Mouse (Mus musculus): ENCODE measurements around the gene Snx18. TPM values are rescaled to one million over a fixed set of nuclear protein-coding genes. Genes with fewer than 3 reads are reported as not detected.

Gene Snx18
- polyA plus RNA-seq, 1 experiment = 42.4 TPM

- Histone ChIP-seq H3K27me3 (ENCODE audit: control insufficient read depth, insufficient read depth, low read length, poor library complexity, severe bottlenecking) (no peaks in the 10 kb centered on the region), H3K4me3 (ENCODE audit: low read depth, low read length) (no peak overlapping the region), H3K4me1 (ENCODE audit: control insufficient read depth, insufficient read depth, low read length) (peaks cover 1% of the 10 kb centered on the region), H3K27ac (ENCODE audit: insufficient read depth, low read length) (no peak overlapping the region), H3K9ac (ENCODE audit: low read depth, poor library complexity, severe bottlenecking) (no peak overlapping the region), H3K9me3 (replicated peaks; ENCODE audit: control insufficient read depth, insufficient read depth, low read length, poor library complexity, severe bottlenecking) (peaks cover 5% of the 10 kb centered on the region), H3K36me3 (ENCODE audit: control insufficient read depth, insufficient read depth, low read length, poor library complexity, severe bottlenecking) (no peaks in the 10 kb centered on the region)
- TF ChIP-seq POLR2A (IDR thresholded peaks at IDR 0.05; ENCODE audit: insufficient read depth, low read length) = no peak
- no peak for TF ChIP-seq CTCF (IDR thresholded peaks at IDR 0.05; ENCODE audit: low read depth, low read length)
- TF ChIP-seq EP300 (IDR thresholded peaks at IDR 0.05; ENCODE audit: insufficient read depth, low read depth, low read length) = no peak
These were observed 61.8 kb downstream of the Snx18 start for GRCm38 (mm10) chr13:113556538-113556937.

DNA sequence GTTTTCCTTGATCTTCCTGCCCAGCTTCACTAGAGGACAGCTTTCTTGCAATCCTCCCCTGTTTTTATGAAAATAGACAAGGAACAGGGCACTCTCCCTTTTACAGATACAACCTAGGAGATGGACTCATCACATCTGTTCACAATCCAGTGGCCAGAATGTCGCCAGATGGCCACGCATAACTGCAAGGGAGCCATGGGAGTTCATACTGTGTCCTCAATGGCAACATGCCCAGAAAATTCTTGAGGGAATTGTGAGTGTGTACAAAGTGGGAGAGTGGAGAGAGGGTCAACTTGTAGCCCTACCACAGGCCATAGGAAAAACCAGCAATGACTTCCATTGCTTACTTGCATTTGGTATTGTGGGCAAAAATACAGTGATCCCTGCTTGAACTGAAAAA, 63.1 kb downstream of the Snx18 start:
- no peak overlapping the region for H3K27ac ChIP-seq (ENCODE audit: insufficient read depth, low read length)
- no peak overlapping the region for H3K4me3 ChIP-seq (ENCODE audit: low read depth, low read length)
- H3K9ac ChIP-seq (ENCODE audit: low read depth, poor library complexity, severe bottlenecking) = no peak overlapping the region
- H3K27me3 ChIP-seq (ENCODE audit: control insufficient read depth, insufficient read depth, low read length, poor library complexity, severe bottlenecking) = no peaks in the 10 kb centered on the region
- TF ChIP-seq CTCF (IDR thresholded peaks at IDR 0.05; ENCODE audit: low read depth, low read length) (no peak), EP300 (IDR thresholded peaks at IDR 0.05; ENCODE audit: insufficient read depth, low read depth, low read length) (no peak), POLR2A (IDR thresholded peaks at IDR 0.05; ENCODE audit: insufficient read depth, low read length) (no peak)
- H3K36me3 ChIP-seq (ENCODE audit: control insufficient read depth, insufficient read depth, low read length, poor library complexity, severe bottlenecking) = no peaks in the 10 kb centered on the region
- no peaks in the 10 kb centered on the region; the same call in 1 of the 2 replicates for H3K9me3 ChIP-seq (replicated peaks; ENCODE audit: control insufficient read depth, insufficient read depth, low read length, poor library complexity, severe bottlenecking)
- H3K4me1 ChIP-seq (ENCODE audit: control insufficient read depth, insufficient read depth, low read length) = peaks cover 1% of the 10 kb centered on the region

DNA sequence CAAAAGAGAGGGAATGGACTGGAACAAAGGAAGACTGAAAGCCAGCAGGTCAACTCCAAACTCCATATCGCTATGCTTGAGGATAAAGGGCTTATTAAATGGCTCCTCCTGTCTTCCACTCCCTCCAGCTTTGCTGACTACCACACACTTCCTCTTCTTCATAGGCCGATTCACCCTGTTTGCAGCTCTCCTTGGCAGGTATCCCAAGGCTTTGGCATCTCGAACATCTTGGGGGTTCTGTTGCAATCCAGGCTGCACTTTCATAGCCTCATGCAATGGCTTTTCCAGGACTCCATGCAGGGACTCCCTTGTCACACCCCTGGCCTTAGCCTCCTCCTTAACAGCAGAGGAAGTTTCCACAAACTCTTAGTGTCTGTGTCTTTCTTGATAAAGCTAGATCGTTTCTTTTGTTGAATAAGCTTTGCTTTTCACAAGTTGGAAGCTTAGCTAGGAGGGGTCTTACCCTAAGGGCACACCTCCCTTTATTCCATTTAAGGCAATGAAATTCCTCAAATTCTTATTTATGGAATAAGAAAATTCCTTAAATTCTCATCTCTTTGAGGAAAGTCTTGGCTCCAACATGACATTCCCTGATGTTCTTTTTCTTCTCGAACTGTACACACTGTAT, 64.6 kb downstream of the Snx18 start:
- Histone ChIP-seq H3K27me3 (ENCODE audit: control insufficient read depth, insufficient read depth, low read length, poor library complexity, severe bottlenecking) (no peaks in the 10 kb centered on the region), H3K36me3 (ENCODE audit: control insufficient read depth, insufficient read depth, low read length, poor library complexity, severe bottlenecking) (no peaks in the 10 kb centered on the region), H3K27ac (ENCODE audit: insufficient read depth, low read length) (no peak overlapping the region), H3K9ac (ENCODE audit: low read depth, poor library complexity, severe bottlenecking) (no peak overlapping the region), H3K4me1 (ENCODE audit: control insufficient read depth, insufficient read depth, low read length) (peaks cover 1% of the 10 kb centered on the region), H3K9me3 (replicated peaks; ENCODE audit: control insufficient read depth, insufficient read depth, low read length, poor library complexity, severe bottlenecking) (no peaks in the 10 kb centered on the region; the same call in 1 of the 2 replicates), H3K4me3 (ENCODE audit: low read depth, low read length) (no peak overlapping the region)
- TF ChIP-seq CTCF (IDR thresholded peaks at IDR 0.05; ENCODE audit: low read depth, low read length) = no peak
- TF ChIP-seq EP300 (IDR thresholded peaks at IDR 0.05; ENCODE audit: insufficient read depth, low read depth, low read length) = no peak
- TF ChIP-seq POLR2A (IDR thresholded peaks at IDR 0.05; ENCODE audit: insufficient read depth, low read length) = no peak

DNA sequence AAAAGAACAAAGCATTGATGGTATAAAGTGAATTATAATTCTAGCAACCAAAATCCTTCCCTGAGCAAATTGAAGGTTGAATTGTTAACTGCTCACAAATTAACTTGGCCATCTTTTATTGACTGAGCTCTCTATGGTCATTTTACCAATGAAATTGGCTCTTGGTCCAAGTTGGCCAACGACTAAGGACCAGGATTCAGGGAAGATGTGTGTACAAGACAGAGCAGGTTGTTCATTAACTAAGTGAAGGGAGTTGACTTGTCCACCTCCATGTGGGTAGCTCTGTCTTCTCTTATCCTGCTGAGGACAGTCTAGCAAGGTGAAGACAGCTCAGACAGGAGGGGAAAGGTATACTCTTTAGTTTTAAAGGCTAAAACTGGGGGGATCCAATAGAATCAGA, 66.0 kb downstream of the Snx18 start:
- TF ChIP-seq CTCF (IDR thresholded peaks at IDR 0.05; ENCODE audit: low read depth, low read length) (no peak), POLR2A (IDR thresholded peaks at IDR 0.05; ENCODE audit: insufficient read depth, low read length) (no peak), EP300 (IDR thresholded peaks at IDR 0.05; ENCODE audit: insufficient read depth, low read depth, low read length) (no peak)
- H3K36me3 ChIP-seq (ENCODE audit: control insufficient read depth, insufficient read depth, low read length, poor library complexity, severe bottlenecking) = no peaks in the 10 kb centered on the region
- no peak overlapping the region for H3K27ac ChIP-seq (ENCODE audit: insufficient read depth, low read length)
- no peak overlapping the region for H3K4me3 ChIP-seq (ENCODE audit: low read depth, low read length)
- H3K9ac ChIP-seq (ENCODE audit: low read depth, poor library complexity, severe bottlenecking) = no peak overlapping the region
- no peaks in the 10 kb centered on the region for H3K27me3 ChIP-seq (ENCODE audit: control insufficient read depth, insufficient read depth, low read length, poor library complexity, severe bottlenecking)
- no peaks in the 10 kb centered on the region; the same call in 1 of the 2 replicates for H3K9me3 ChIP-seq (replicated peaks; ENCODE audit: control insufficient read depth, insufficient read depth, low read length, poor library complexity, severe bottlenecking)
- peaks cover 1% of the 10 kb centered on the region for H3K4me1 ChIP-seq (ENCODE audit: control insufficient read depth, insufficient read depth, low read length)

- no peak overlapping the region for H3K4me3 ChIP-seq (ENCODE audit: low read depth, low read length)
- no peak overlapping the region for H3K9ac ChIP-seq (ENCODE audit: low read depth, poor library complexity, severe bottlenecking)
- H3K36me3 ChIP-seq (ENCODE audit: control insufficient read depth, insufficient read depth, low read length, poor library complexity, severe bottlenecking) = no peaks in the 10 kb centered on the region
- no peaks in the 10 kb centered on the region for H3K4me1 ChIP-seq (ENCODE audit: control insufficient read depth, insufficient read depth, low read length)
- H3K27ac ChIP-seq (ENCODE audit: insufficient read depth, low read length) = no peak overlapping the region
- TF ChIP-seq CTCF (IDR thresholded peaks at IDR 0.05; ENCODE audit: low read depth, low read length) = no peak
- TF ChIP-seq POLR2A (IDR thresholded peaks at IDR 0.05; ENCODE audit: insufficient read depth, low read length) = no peak
- TF ChIP-seq EP300 (IDR thresholded peaks at IDR 0.05; ENCODE audit: insufficient read depth, low read depth, low read length) = no peak
- no peaks in the 10 kb centered on the region; the same call in 1 of the 2 replicates for H3K9me3 ChIP-seq (replicated peaks; ENCODE audit: control insufficient read depth, insufficient read depth, low read length, poor library complexity, severe bottlenecking)
- H3K27me3 ChIP-seq (ENCODE audit: control insufficient read depth, insufficient read depth, low read length, poor library complexity, severe bottlenecking) = no peaks in the 10 kb centered on the region
These were observed 67.3 kb downstream of the Snx18 start for GRCm38 (mm10) chr13:113550866-113551565.

GRCm38 (mm10) chr13:113549021-113549420, 69.3 kb downstream of the Snx18 start:
- no peak overlapping the region for H3K4me3 ChIP-seq (ENCODE audit: low read depth, low read length)
- no peaks in the 10 kb centered on the region for H3K9me3 ChIP-seq (replicated peaks; ENCODE audit: control insufficient read depth, insufficient read depth, low read length, poor library complexity, severe bottlenecking)
- TF ChIP-seq POLR2A (IDR thresholded peaks at IDR 0.05; ENCODE audit: insufficient read depth, low read length) = no peak
- no peak for TF ChIP-seq CTCF (IDR thresholded peaks at IDR 0.05; ENCODE audit: low read depth, low read length)
- no peak for TF ChIP-seq EP300 (IDR thresholded peaks at IDR 0.05; ENCODE audit: insufficient read depth, low read depth, low read length)
- no peaks in the 10 kb centered on the region for H3K27me3 ChIP-seq (ENCODE audit: control insufficient read depth, insufficient read depth, low read length, poor library complexity, severe bottlenecking)
- H3K4me1 ChIP-seq (ENCODE audit: control insufficient read depth, insufficient read depth, low read length) = no peaks in the 10 kb centered on the region
- no peaks in the 10 kb centered on the region for H3K36me3 ChIP-seq (ENCODE audit: control insufficient read depth, insufficient read depth, low read length, poor library complexity, severe bottlenecking)
- no peak overlapping the region for H3K9ac ChIP-seq (ENCODE audit: low read depth, poor library complexity, severe bottlenecking)
- no peak overlapping the region for H3K27ac ChIP-seq (ENCODE audit: insufficient read depth, low read length)

Measured in ES-Bruce4 (cell line).